Mouse (Mus musculus): ENCODE data around the gene Wnt10b.
A peak's percentile ranks its signal among the peaks of the same experiment; 100 is the strongest.
"Not testable (repeated sequence)": the region's sequence is repeated elsewhere in the genome, so short reads cannot be mapped to it uniquely, and the experiment has no call there.

Wnt10b gene

GRCm38 (mm10) chr15:98777762-98778161 is at the start of gene Wnt10b:
Gene Wnt10b, minus strand, starts transcription at chr15:98778150.
- no peak for DNase-seq (ENCODE audit: low read depth, low spot score)

GRCm38 (mm10) chr15:98827611-98828011 is 49.7 kb upstream of the Wnt10b start:
- no peak for DNase-seq (ENCODE audit: low read depth, low spot score)

GRCm38 (mm10) chr15:98823434-98823833 is 45.5 kb upstream of the Wnt10b start:
- DNase-seq (ENCODE audit: low read depth, low spot score) = no peak

GRCm38 (mm10) chr15:98822147-98822546 is 44.2 kb upstream of the Wnt10b start:
- DNase-seq (ENCODE audit: low read depth, low spot score) = no peak

- no peak for DNase-seq (ENCODE audit: low read depth, low spot score)
Observed at GRCm38 (mm10) chr15:98821403-98821802, 43.5 kb upstream of the Wnt10b start.

- DNase-seq (ENCODE audit: low read depth, low spot score) = no peak
Observed at GRCm38 (mm10) chr15:98820937-98821336, 43.0 kb upstream of the Wnt10b start.

GRCm38 (mm10) chr15:98818171-98818570 is 40.2 kb upstream of the Wnt10b start:
- no peak for DNase-seq (ENCODE audit: low read depth, low spot score)

GRCm38 (mm10) chr15:98812741-98813424 is 34.9 kb upstream of the Wnt10b start:
- no peak for DNase-seq (ENCODE audit: low read depth, low spot score)

GRCm38 (mm10) chr15:98810212-98810611 is 32.3 kb upstream of the Wnt10b start:
- not testable (repeated sequence) for DNase-seq (ENCODE audit: low read depth, low spot score)

- no peak for DNase-seq (ENCODE audit: low read depth, low spot score)
Observed at GRCm38 (mm10) chr15:98809390-98809789, 31.4 kb upstream of the Wnt10b start, which contains the start of gene Ddn. Gene Ddn, minus strand, starts transcription at chr15:98809490.

- no peak for DNase-seq (ENCODE audit: low read depth, low spot score)
Observed at GRCm38 (mm10) chr15:98808651-98809134, 30.7 kb upstream of the Wnt10b start.

GRCm38 (mm10) chr15:98807895-98808650 is 30.1 kb upstream of the Wnt10b start:
- no peak for DNase-seq (ENCODE audit: low read depth, low spot score)

GRCm38 (mm10) chr15:98806809-98807770 is 29.1 kb upstream of the Wnt10b start:
- no peak for DNase-seq (ENCODE audit: low read depth, low spot score)

- DNase-seq (ENCODE audit: low read depth, low spot score) = no peak
Observed at GRCm38 (mm10) chr15:98806071-98806808, 28.3 kb upstream of the Wnt10b start.

GRCm38 (mm10) chr15:98805324-98806040 is 27.5 kb upstream of the Wnt10b start:
- no peak for DNase-seq (ENCODE audit: low read depth, low spot score)

GRCm38 (mm10) chr15:98804054-98804453 is 26.1 kb upstream of the Wnt10b start:
- DNase-seq (ENCODE audit: low read depth, low spot score) = peak; percentile 29

- DNase-seq (ENCODE audit: low read depth, low spot score) = no peak
Observed at GRCm38 (mm10) chr15:98802926-98803325, 25.0 kb upstream of the Wnt10b start.

- peak; percentile 67 for DNase-seq (ENCODE audit: low read depth, low spot score)
Observed at GRCm38 (mm10) chr15:98799396-98799795, 21.4 kb upstream of the Wnt10b start.

GRCm38 (mm10) chr15:98798903-98799302 is 21.0 kb upstream of the Wnt10b start:
- no peak for DNase-seq (ENCODE audit: low read depth, low spot score)

GRCm38 (mm10) chr15:98797835-98798492 is 20.0 kb upstream of the Wnt10b start:
- no peak for DNase-seq (ENCODE audit: low read depth, low spot score)
